Comparison of ENCODE assay signal across 10 mouse cellular contexts in genomic region chr5:116030566-116031189, GRCm38 (mm10). TPM values are rescaled to one million over a fixed set of nuclear protein-coding genes. Genes with fewer than 3 reads are reported as not detected.
DNase-seq lines count a peak whose midpoint lies in the region; ATAC-seq and TF ChIP-seq lines count a peak whose summit lies in the region.
"Had no signal": no experiment of that assay in that cellular context is flagged by ENCODE, and none has a peak within 500 bp of the region (broad histone marks: within the 10 kb centered on the region; RNA-seq: fewer than 3 reads in every experiment).

No protein-coding gene starts in this region.

- no peak for TF ChIP-seq CTCF in midbrain, postnatal 0 days (IDR thresholded peaks at IDR 0.05)

- H3K4me2 ChIP-seq in lung, embryonic 15.5 days: peak overlapping the region; percentile 32; the same call in 1 of the 2 replicates
- H3K4me2 ChIP-seq in intestine, embryonic 15.5 days (replicated peaks): peak overlapping the region; percentile 14; the same call in 1 of the 2 replicates
- peak overlapping the region; percentile 54 for H3K4me2 ChIP-seq in midbrain, postnatal 0 days (ENCODE audit: low read depth, low read length, poor library complexity, severe bottlenecking)

- WGBS in lung, embryonic 15.5 days: 7% methylated on average over 19 of the region's 19 CpGs
- WGBS in forebrain, embryonic 10.5 days: 3% methylated on average over 19 of the region's 19 CpGs
- WGBS in intestine, embryonic 15.5 days: 6% methylated on average over 19 of the region's 19 CpGs
- WGBS in midbrain, postnatal 0 days: 3% methylated on average over 19 of the region's 19 CpGs

- H3K36me3 ChIP-seq in lung, embryonic 15.5 days: no peaks in the 10 kb centered on the region
- no peaks in the 10 kb centered on the region for H3K36me3 ChIP-seq in forebrain, embryonic 10.5 days (replicated peaks)
- H3K36me3 ChIP-seq in intestine, embryonic 15.5 days: no peaks in the 10 kb centered on the region
- H3K36me3 ChIP-seq in midbrain, postnatal 0 days (ENCODE audit: insufficient read depth, low read length): no peaks in the 10 kb centered on the region

- 0 out of 2 replicates have a peak, but pooled peaks cover 4% of the 10 kb centered on the region for H3K27me3 ChIP-seq in lung, embryonic 15.5 days
- peaks cover 20% of the 10 kb centered on the region for H3K27me3 ChIP-seq in forebrain, embryonic 10.5 days (ENCODE audit: poor library complexity, severe bottlenecking)
- peaks cover 5% of the 10 kb centered on the region; the same call in 1 of the 2 replicates for H3K27me3 ChIP-seq in intestine, embryonic 15.5 days (replicated peaks)
- H3K27me3 ChIP-seq in midbrain, postnatal 0 days (ENCODE audit: insufficient read depth, low read length): 0 out of 2 replicates have a peak, but pooled peaks cover 3% of the 10 kb centered on the region

- no peak for DNase-seq in lung, postnatal 4 days
- no peak for DNase-seq in forebrain, embryonic 10.5 days (ENCODE audit: extremely low spot score, low spot score)
- DNase-seq in midbrain, postnatal 0 days (ENCODE audit: low spot score): no peak
- DNase-seq in spleen, postnatal 36 days (ENCODE audit: low spot score in 2 of 2): no peak
- DNase-seq in right cerebral cortex, postnatal 10 days (ENCODE audit: low spot score in 2 of 2): no peak
- DNase-seq in left cerebral cortex, adult 11 months (ENCODE audit: low spot score): no peak

- ATAC-seq in lung, embryonic 15.5 days (ENCODE audit: borderline replicate concordance, extremely low read depth, low FRiP score, low TSS enrichment): no peak
- ATAC-seq in intestine, embryonic 15.5 days: no peak
- ATAC-seq in midbrain, postnatal 0 days (ENCODE audit: low FRiP score): peak; percentile 41; the same call in 1 of the 2 replicates

- H3K4me3 ChIP-seq in lung, embryonic 15.5 days: no peak overlapping the region
- peak overlapping the region; percentile 39 for H3K4me3 ChIP-seq in forebrain, embryonic 10.5 days
- H3K4me3 ChIP-seq in intestine, embryonic 15.5 days (replicated peaks): no peak overlapping the region
- H3K4me3 ChIP-seq in midbrain, postnatal 0 days (ENCODE audit: low read depth, low read length): peak overlapping the region; percentile 22

- H3K27ac ChIP-seq in lung, embryonic 15.5 days: no peak overlapping the region
- no peak overlapping the region for H3K27ac ChIP-seq in forebrain, embryonic 10.5 days
- H3K27ac ChIP-seq in intestine, embryonic 15.5 days: no peak overlapping the region
- H3K27ac ChIP-seq in midbrain, postnatal 0 days (ENCODE audit: low read depth, low read length): no peak overlapping the region

- no peak overlapping the region for H3K9ac ChIP-seq in lung, embryonic 15.5 days
- no peak overlapping the region for H3K9ac ChIP-seq in intestine, embryonic 15.5 days
- peak overlapping the region; percentile 54; the same call in 1 of the 2 replicates for H3K9ac ChIP-seq in midbrain, postnatal 0 days (replicated peaks; ENCODE audit: low read length, poor library complexity, severe bottlenecking)

- peaks cover 6% of the 10 kb centered on the region; the same call in 1 of the 2 replicates for H3K4me1 ChIP-seq in lung, embryonic 15.5 days
- peaks cover 12% of the 10 kb centered on the region for H3K4me1 ChIP-seq in forebrain, embryonic 10.5 days
- H3K4me1 ChIP-seq in intestine, embryonic 15.5 days (replicated peaks): no peaks in the 10 kb centered on the region
- peaks cover 3% of the 10 kb centered on the region; the same call in 1 of the 2 replicates for H3K4me1 ChIP-seq in midbrain, postnatal 0 days (ENCODE audit: insufficient read depth, low read length)

- no peaks in the 10 kb centered on the region for H3K9me3 ChIP-seq in lung, embryonic 15.5 days
- no peaks in the 10 kb centered on the region for H3K9me3 ChIP-seq in forebrain, embryonic 10.5 days
- no peaks in the 10 kb centered on the region for H3K9me3 ChIP-seq in intestine, embryonic 15.5 days
- H3K9me3 ChIP-seq in midbrain, postnatal 0 days (ENCODE audit: low read length): no peaks in the 10 kb centered on the region

RNA-seq across cellular contexts. Expression of gene Prkab1, which starts 6.4 kb away (rescaled TPM):
- polyA plus RNA-seq in lung, embryonic 15.5 days (2015; fragmentation: Nextera tagmentation; extraction: Ambion mirVana): 66.8 and 74.3 TPM in 2 replicates
- polyA plus RNA-seq in forebrain, embryonic 10.5 days (2016; fragmentation: Nextera tagmentation; extraction: Ambion mirVana): 74.9 and 77.5 TPM in 2 replicates
- polyA plus RNA-seq in intestine, embryonic 15.5 days (2015; fragmentation: Nextera tagmentation; extraction: Ambion mirVana): 68.4 and 69.9 TPM in 2 replicates
- total RNA-seq in midbrain, postnatal 0 days (2014; rRNA removed): 43.8 and 47.0 TPM in 2 replicates
- polyA plus RNA-seq in midbrain, postnatal 0 days (2015; fragmentation: Nextera tagmentation; extraction: Ambion mirVana): 47.0 and 53.3 TPM in 2 replicates

RNA-seq across cellular contexts. Expression of gene Tmem233, which starts 52.4 kb away (rescaled TPM):
- 0.13 and 0.19 TPM in 2 replicates for polyA plus RNA-seq in lung, embryonic 15.5 days (2015; fragmentation: Nextera tagmentation; extraction: Ambion mirVana)
- not detected in 2 replicates for polyA plus RNA-seq in forebrain, embryonic 10.5 days (2016; fragmentation: Nextera tagmentation; extraction: Ambion mirVana)
- not detected in 2 replicates for polyA plus RNA-seq in intestine, embryonic 15.5 days (2015; fragmentation: Nextera tagmentation; extraction: Ambion mirVana)
- total RNA-seq in midbrain, postnatal 0 days (2014; rRNA removed): not detected in 2 replicates
- polyA plus RNA-seq in midbrain, postnatal 0 days (2015; fragmentation: Nextera tagmentation; extraction: Ambion mirVana): not detected in 2 replicates
- total RNA-seq: layer of hippocampus, adult 18-20 months had no signal
- polyA plus RNA-seq: cortical plate, adult 2 months had no signal

Comparison
In these comparisons a context has a peak if more than half of its experiments do, and no peak if none do; other contexts are left out.
1. H3K4me3 ChIP-seq: peak in forebrain, embryonic 10.5 days (single experiment) and midbrain, postnatal 0 days (single experiment); none in lung, embryonic 15.5 days (single experiment) and intestine, embryonic 15.5 days (single experiment).
2. Peak in every context shown above with its lines, with median percentiles within 50 percentile points of each other: H3K4me2 ChIP-seq.